Mouse (Mus musculus): ENCODE results near the gene Ndrg2.

Gene Ndrg2

GRCm38 (mm10) chr14:51913960-51914762 is at the start of gene Ndrg2:
Gene Ndrg2, minus strand, starts transcription at chr14:51914158.
- no peak for TF ChIP-seq GATA4 (IDR thresholded peaks at IDR 0.05; ENCODE audit: insufficient replicate concordance, low read length)

- TF ChIP-seq GATA4 (IDR thresholded peaks at IDR 0.05; ENCODE audit: insufficient replicate concordance, low read length), result no peak
Observed at GRCm38 (mm10) chr14:51960316-51960715, 46.4 kb upstream of the Ndrg2 start.

GRCm38 (mm10) chr14:51943336-51943735 is 29.4 kb upstream of the Ndrg2 start:
- TF ChIP-seq GATA4 (IDR thresholded peaks at IDR 0.05; ENCODE audit: insufficient replicate concordance, low read length), result no peak

GRCm38 (mm10) chr14:51942236-51942635 is 28.3 kb upstream of the Ndrg2 start:
- TF ChIP-seq GATA4 (IDR thresholded peaks at IDR 0.05; ENCODE audit: insufficient replicate concordance, low read length), result no peak

- TF ChIP-seq GATA4 (IDR thresholded peaks at IDR 0.05; ENCODE audit: insufficient replicate concordance, low read length), result no peak
Observed at GRCm38 (mm10) chr14:51941577-51941976, 27.6 kb upstream of the Ndrg2 start.

GRCm38 (mm10) chr14:51940944-51941560 is 27.1 kb upstream of the Ndrg2 start:
- TF ChIP-seq GATA4 (IDR thresholded peaks at IDR 0.05; ENCODE audit: insufficient replicate concordance, low read length), result no peak; the same call in 1 of the 2 replicates

GRCm38 (mm10) chr14:51939005-51939404 is 25.0 kb upstream of the Ndrg2 start:
- no peak for TF ChIP-seq GATA4 (IDR thresholded peaks at IDR 0.05; ENCODE audit: insufficient replicate concordance, low read length)

- no peak for TF ChIP-seq GATA4 (IDR thresholded peaks at IDR 0.05; ENCODE audit: insufficient replicate concordance, low read length)
Observed at GRCm38 (mm10) chr14:51932092-51933020, 18.4 kb upstream of the Ndrg2 start.

GRCm38 (mm10) chr14:51930824-51931223 is 16.9 kb upstream of the Ndrg2 start:
- TF ChIP-seq GATA4 (IDR thresholded peaks at IDR 0.05; ENCODE audit: insufficient replicate concordance, low read length), result no peak

GRCm38 (mm10) chr14:51929968-51930367 is 16.0 kb upstream of the Ndrg2 start:
- TF ChIP-seq GATA4 (IDR thresholded peaks at IDR 0.05; ENCODE audit: insufficient replicate concordance, low read length), result no peak

GRCm38 (mm10) chr14:51929309-51929943 is 15.5 kb upstream of the Ndrg2 start:
- TF ChIP-seq GATA4 (IDR thresholded peaks at IDR 0.05; ENCODE audit: insufficient replicate concordance, low read length), result no peak

GRCm38 (mm10) chr14:51923492-51923891 is 9.5 kb upstream of the Ndrg2 start:
- no peak for TF ChIP-seq GATA4 (IDR thresholded peaks at IDR 0.05; ENCODE audit: insufficient replicate concordance, low read length)

- no peak for TF ChIP-seq GATA4 (IDR thresholded peaks at IDR 0.05; ENCODE audit: insufficient replicate concordance, low read length)
Observed at GRCm38 (mm10) chr14:51922910-51923309, 9.0 kb upstream of the Ndrg2 start.

- TF ChIP-seq GATA4 (IDR thresholded peaks at IDR 0.05; ENCODE audit: insufficient replicate concordance, low read length), result no peak
Observed at GRCm38 (mm10) chr14:51922571-51922865, 8.6 kb upstream of the Ndrg2 start, which contains the start of gene Rnase13. Gene Rnase13, minus strand, starts transcription at chr14:51922773.

Measured in liver, adult (tissue).